Mouse (Mus musculus) CH12.LX (cell line): ENCODE results near the gene Kansl3. TPM values are rescaled to one million over a fixed set of nuclear protein-coding genes. Genes with fewer than 3 reads are reported as not detected.
A peak's percentile ranks its signal among the peaks of the same experiment; 100 is the strongest.

ENCODE experiments used
- DNase-seq: peaks from one replicate; pipeline ENCODE4 v3.0.0-alpha.2; 2013; ENCODE audit errors: extremely low read depth
- H3K27ac ChIP-seq: 2 replicates; pipeline ENCODE4 v1.5.1; 2012; ENCODE audit warnings: low read depth, mild to moderate bottlenecking, control low read depth, moderate library complexity; ENCODE audit not compliant: insufficient read depth
- H3K27me3 ChIP-seq: replicated peaks from 2 replicates; pipeline ENCODE3; 2012; ENCODE audit warnings: inconsistent platforms
- H3K36me3 ChIP-seq, 2 experiments: replicated peaks in 1 of 2; 2 replicates each; pipeline versions ENCODE3 to v1.6.1; 2012; ENCODE audit warnings: inconsistent platforms in 1 of 2, low read length in 1 of 2, mild to moderate bottlenecking in 1 of 2, mixed read lengths in 1 of 2, moderate library complexity in 1 of 2; ENCODE audit not compliant: control insufficient read depth in 1 of 2, insufficient read depth in 1 of 2
- H3K4me1 ChIP-seq, 2 experiments: 2 replicates each; pipeline ENCODE4 v1.6.1; 2012; ENCODE audit warnings: inconsistent platforms in 1 of 2, moderate library complexity in 1 of 2; ENCODE audit not compliant: insufficient read depth in 2 of 2, control insufficient read depth in 1 of 2
- H3K4me2 ChIP-seq: 2 replicates; pipeline ENCODE4 v1.6.1; 2012; ENCODE audit warnings: low read depth, mild to moderate bottlenecking, control low read depth; ENCODE audit not compliant: poor library complexity, insufficient read depth, severe bottlenecking
- H3K4me3 ChIP-seq, 3 experiments: fragments of 150-350 bp in 1 of 3; sonication (generic) in 1 of 3; replicated peaks in 1 of 3; 2 replicates each; pipeline versions ENCODE3 to v1.5.1; 2011 to 2012; ENCODE audit warnings: low read depth in 2 of 3, low read length in 2 of 3, mild to moderate bottlenecking in 2 of 3, moderate library complexity in 2 of 3, control low read depth in 1 of 3, improper control_type of control experiment in 1 of 3, inconsistent platforms in 1 of 3, mixed read lengths in 1 of 3; ENCODE audit not compliant: poor library complexity in 1 of 3
- H3K79me2 ChIP-seq: replicated peaks from 2 replicates; pipeline ENCODE4 v1.6.1; 2012; ENCODE audit warnings: mild to moderate bottlenecking, moderate library complexity; ENCODE audit not compliant: control insufficient read depth, poor library complexity, insufficient read depth, severe bottlenecking; ENCODE audit errors: extremely low read depth
- H3K9ac ChIP-seq: 2 replicates; pipeline ENCODE4 v1.6.1; 2012; ENCODE audit warnings: low read depth, mild to moderate bottlenecking, control low read depth, moderate library complexity; ENCODE audit not compliant: insufficient read depth
- H3K9me3 ChIP-seq: replicated peaks from 2 replicates; pipeline ENCODE3; 2012; ENCODE audit warnings: low read length, inconsistent platforms, mixed read lengths
- CTCF ChIP-seq, 2 experiments: IDR thresholded peaks in 1 of 2; conservative IDR thresholded peaks in 1 of 2; 2 replicates each; pipeline ENCODE4 v1.5.1; 2011 to 2012; ENCODE audit warnings: low read depth in 2 of 2, low read length in 2 of 2, improper control_type of control experiment in 1 of 2, inconsistent platforms in 1 of 2, mild to moderate bottlenecking in 1 of 2, moderate library complexity in 1 of 2
- ELF1 ChIP-seq: IDR thresholded peaks from 2 replicates; pipeline ENCODE4 v1.6.1; 2014; ENCODE audit warnings: low read depth, mild to moderate bottlenecking, inconsistent platforms, low read length, improper control_type of control experiment
- GABPA ChIP-seq: IDR thresholded peaks from 2 replicates; pipeline ENCODE4 v1.6.1; 2012; ENCODE audit warnings: low read depth, low read length, improper control_type of control experiment, inconsistent platforms; ENCODE audit not compliant: insufficient replicate concordance
- IRF4 ChIP-seq: IDR thresholded peaks from 2 replicates; pipeline ENCODE4 v1.6.1; 2014; ENCODE audit warnings: low read depth, mild to moderate bottlenecking, inconsistent platforms, low read length, improper control_type of control experiment
- JUN ChIP-seq: IDR thresholded peaks from 2 replicates; pipeline ENCODE4 v1.6.1; 2011; ENCODE audit warnings: low read depth, mild to moderate bottlenecking, low read length, improper control_type of control experiment, moderate library complexity; ENCODE audit not compliant: insufficient read depth
- MAX ChIP-seq: IDR thresholded peaks from 2 replicates; pipeline ENCODE4 v1.6.1; 2011; ENCODE audit warnings: low read length, improper control_type of control experiment
- MAZ ChIP-seq: IDR thresholded peaks from 2 replicates; pipeline ENCODE4 v1.6.1; 2012; ENCODE audit warnings: low read depth, mild to moderate bottlenecking, inconsistent platforms, low read length, improper control_type of control experiment, moderate library complexity
- MEF2A ChIP-seq: IDR thresholded peaks from 2 replicates; pipeline ENCODE4 v1.6.1; 2014; ENCODE audit warnings: low read depth, mild to moderate bottlenecking, inconsistent platforms, low read length, improper control_type of control experiment, borderline replicate concordance
- NELFE ChIP-seq: IDR thresholded peaks from 2 replicates; pipeline ENCODE4 v1.6.1; 2011; ENCODE audit warnings: low read depth, low read length, improper control_type of control experiment
- NRF1 ChIP-seq: IDR thresholded peaks from 2 replicates; pipeline ENCODE4 v1.6.1; 2014; ENCODE audit warnings: low read depth, mild to moderate bottlenecking, inconsistent platforms, low read length, improper control_type of control experiment, moderate library complexity
- POLR2AphosphoS2 ChIP-seq: IDR thresholded peaks from 2 replicates; pipeline ENCODE4 v1.6.1; 2011; ENCODE audit warnings: low read depth, low read length, improper control_type of control experiment
- RAD21 ChIP-seq: IDR thresholded peaks from 2 replicates; pipeline ENCODE4 v1.6.1; 2011; ENCODE audit warnings: low read depth, mild to moderate bottlenecking, low read length, improper control_type of control experiment, moderate library complexity
- RCOR1 ChIP-seq: conservative IDR thresholded peaks from 2 replicates; pipeline ENCODE4 v1.6.1; 2012; ENCODE audit warnings: low read depth, mild to moderate bottlenecking, inconsistent platforms, low read length, improper control_type of control experiment
- SMC3 ChIP-seq: IDR thresholded peaks from 2 replicates; pipeline ENCODE4 v1.6.1; 2011; ENCODE audit warnings: low read depth, low read length, improper control_type of control experiment
- TBP ChIP-seq: conservative IDR thresholded peaks from 2 replicates; pipeline ENCODE4 v1.6.1; 2011; ENCODE audit warnings: low read depth, low read length, improper control_type of control experiment
- TCF12 ChIP-seq: IDR thresholded peaks from 2 replicates; pipeline ENCODE4 v1.6.1; 2014; ENCODE audit warnings: low read depth, mild to moderate bottlenecking, inconsistent platforms, low read length, improper control_type of control experiment
- USF2 ChIP-seq: conservative IDR thresholded peaks from 2 replicates; pipeline ENCODE4 v1.6.1; 2011; ENCODE audit warnings: low read depth, low read length, improper control_type of control experiment
- ZKSCAN1 ChIP-seq: IDR thresholded peaks from 2 replicates; pipeline ENCODE4 v1.6.1; 2012; ENCODE audit warnings: low read depth, inconsistent platforms, low read length, improper control_type of control experiment, borderline replicate concordance
- ZNF384 ChIP-seq: IDR thresholded peaks from 2 replicates; pipeline ENCODE4 v1.6.1; 2012; ENCODE audit warnings: low read depth, low read length, improper control_type of control experiment, inconsistent platforms
- dilution Hi-C: fragments of 300-500 bp; cut with MboI; formaldehyde crosslinking; loops from 2 replicates; pipeline ENCODE4 v1.14.3; 2020; ENCODE audit warnings: low sequenced_read_pairs; ENCODE audit not compliant: extremely low pct_unique_long_range_greater_than_20kb, extremely low pct_ligation_motif_present
- in situ Hi-C: fragments of 300-500 bp; cut with MboI; formaldehyde crosslinking; loops from 3 replicates; pipeline ENCODE4 v1.14.3; 2019; ENCODE audit warnings: low sequenced_read_pairs, low pct_ligation_motif_present, low pct_unique_long_range_greater_than_20kb, mixed read lengths
- polyA plus RNA-seq: library from polyadenylated mRNA; unstranded; fragments of >175 nt; gene quantifications from 2 replicates; pipeline ENCODE4 v1.2.1, GENCODE M21; 2012; ENCODE audit warnings: low read depth; ENCODE audit not compliant: insufficient read length
- total RNA-seq, 2 experiments: library from RNA; depleted of rRNA; stranded (reverse); fragments of 300-350 nt in 1 of 2; fragments of >200 nt in 1 of 2; gene quantifications; 2 replicates each; pipeline ENCODE4 v1.2.3; 2012 to 2014

Gene Kansl3
- total and polyA plus RNA-seq, 3 experiments = 14.3 to 21.2 (median 17.0) TPM

DNA sequence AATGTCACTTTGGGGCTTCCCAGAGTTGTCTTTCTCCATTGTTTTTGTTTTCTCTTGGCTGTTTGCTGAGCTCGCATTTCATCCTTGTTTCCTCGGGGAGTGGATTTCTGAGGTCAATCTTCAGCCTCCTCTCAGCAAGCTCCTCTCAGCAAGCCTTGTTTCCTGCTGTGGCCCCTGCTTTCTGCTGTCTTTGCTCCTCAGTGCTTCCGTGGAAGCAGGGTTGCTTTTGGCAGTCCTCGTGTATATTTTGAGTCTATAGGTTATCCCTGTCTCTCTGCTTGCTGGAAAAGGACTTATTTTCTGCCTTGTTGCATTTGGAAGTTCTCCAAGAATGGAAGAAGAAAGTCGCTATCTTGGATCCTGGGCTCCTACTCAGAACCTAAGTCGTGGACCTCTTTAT lies 28.1 kb upstream of the Kansl3 start:
- dilution Hi-C loops = no loop called here
- peaks cover 10% of the 10 kb centered on the region for H3K27me3 ChIP-seq

DNA sequence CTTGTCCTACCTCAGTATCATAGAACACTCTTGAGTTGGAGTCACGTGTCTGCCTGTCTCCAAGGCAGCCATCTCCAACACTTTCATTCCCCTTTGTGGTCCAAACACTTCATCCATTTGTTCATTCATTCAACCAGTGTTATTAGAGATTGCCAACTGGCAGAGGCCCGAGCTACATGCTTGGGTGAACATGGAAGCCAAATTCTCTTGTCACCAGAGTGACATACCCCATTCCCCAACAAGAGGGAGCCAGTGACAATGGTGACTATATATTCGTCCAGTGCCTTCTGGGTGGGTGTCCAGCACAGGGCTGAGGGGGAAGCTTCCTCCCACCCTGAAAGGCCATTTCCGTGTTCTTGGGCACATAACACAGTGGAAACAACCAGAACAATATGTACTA lies 10.6 kb upstream of the Kansl3 start:
- no peak overlapping the region for H3K9ac ChIP-seq
- H3K27ac ChIP-seq = no peak overlapping the region
- no peaks in the 10 kb centered on the region for H3K9me3 ChIP-seq
- H3K4me1 ChIP-seq = no peaks in the 10 kb centered on the region
- in situ Hi-C loops = no loop called here
- no peak for DNase-seq
- no peaks in the 10 kb centered on the region for H3K36me3 ChIP-seq
- H3K79me2 ChIP-seq = no peaks in the 10 kb centered on the region
- no peak overlapping the region for H3K4me2 ChIP-seq
- peaks cover 3% of the 10 kb centered on the region for H3K27me3 ChIP-seq
- no peak overlapping the region for H3K4me3 ChIP-seq
- TF ChIP-seq RAD21 (peak; percentile 18), ELF1 (no peak), SMC3 (peak; percentile 4; the same call in 1 of the 2 replicates), CTCF (conservative IDR thresholded peaks at IDR 0.05 in 1 of 2, IDR thresholded peaks at IDR 0.05 in 1 of 2; ENCODE audit: low read depth in 2 of 2, low read length in 2 of 2) (peak in 1 of 2 experiments; percentile 44; a peak in 2 of 4 replicates)
- dilution Hi-C loops = no loop called here

More for the DNA sequence above, 28.1 kb upstream of the Kansl3 start:
- Histone ChIP-seq H3K4me3 (no peak overlapping the region), H3K79me2 (no peaks in the 10 kb centered on the region), H3K4me1 (peaks cover 6 to 10% of the 10 kb centered on the region in 2 experiments; a peak in 3 of 4 replicates), H3K9me3 (no peaks in the 10 kb centered on the region)
- DNase-seq = no peak
- in situ Hi-C loops = no loop called here
- TF ChIP-seq MAX (no peak), ELF1 (no peak)
- TF ChIP-seq, all 38 proteins: peak for 0
- no peaks in the 10 kb centered on the region for H3K36me3 ChIP-seq
- no peak overlapping the region for H3K9ac ChIP-seq
- no peak overlapping the region for H3K4me2 ChIP-seq
- H3K27ac ChIP-seq = no peak overlapping the region

DNA sequence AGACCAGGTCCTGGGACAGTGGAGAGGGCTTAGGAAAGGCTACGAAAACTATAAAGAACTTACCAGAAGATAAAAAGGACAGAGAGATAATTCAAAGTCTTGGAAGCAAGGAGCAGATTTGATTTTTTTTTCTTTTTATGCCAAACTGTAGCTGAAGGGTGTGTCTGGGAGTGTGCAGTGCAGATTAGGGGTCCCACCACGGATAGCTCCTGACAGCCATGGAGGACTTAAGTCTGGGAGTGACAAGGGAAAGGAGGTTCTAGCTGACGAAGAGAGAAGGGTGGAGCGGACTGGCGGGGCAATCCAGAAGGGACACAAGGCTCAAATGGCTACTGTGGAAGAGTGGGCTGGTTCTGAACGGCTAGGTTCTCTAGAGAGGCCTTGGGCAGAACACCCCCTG lies 9.9 kb upstream of the Kansl3 start:
- in situ Hi-C loops = no loop called here
- Histone ChIP-seq H3K4me2 (no peak overlapping the region), H3K27me3 (peaks cover 3% of the 10 kb centered on the region), H3K4me1 (no peaks in the 10 kb centered on the region), H3K4me3 (no peak overlapping the region), H3K36me3 (no peaks in the 10 kb centered on the region), H3K27ac (no peak overlapping the region), H3K9me3 (no peaks in the 10 kb centered on the region), H3K9ac (no peak overlapping the region), H3K79me2 (no peaks in the 10 kb centered on the region)
- TF ChIP-seq JUN (no peak), MAX (no peak), POLR2AphosphoS2 (no peak), TBP (no peak), GABPA (no peak), ZNF384 (no peak), IRF4 (no peak), NELFE (no peak), RAD21 (no peak), TCF12 (no peak), NRF1 (no peak), MAZ (no peak), RCOR1 (no peak), ZKSCAN1 (no peak), USF2 (no peak), MEF2A (no peak)
- DNase-seq = no peak
- dilution Hi-C loops = no loop called here
